Mouse (Mus musculus): ENCODE data around the gene Tgm6.

Tgm6 gene

GRCm38 (mm10) chr2:130178706-130179506 is 66.7 kb downstream of the Tgm6 start, which contains the start of gene Snrpb:
Snrpb (minus strand) TSS chr2:130179403.
- peak; percentile 79 for DNase-seq (ENCODE audit: low spot score)

GRCm38 (mm10) chr2:130179507-130180019 is 67.3 kb downstream of the Tgm6 start:
- no peak for DNase-seq (ENCODE audit: low spot score)

- DNase-seq (ENCODE audit: low spot score) = no peak
Observed at GRCm38 (mm10) chr2:130188391-130188790, 76.2 kb downstream of the Tgm6 start.

- DNase-seq (ENCODE audit: low spot score) = no peak
Observed at GRCm38 (mm10) chr2:130194894-130195293, 82.7 kb downstream of the Tgm6 start, which contains the start of gene Tmc2. Tmc2 (plus strand) TSS chr2:130195194.

GRCm38 (mm10) chr2:130200961-130201360 is 88.7 kb downstream of the Tgm6 start:
- DNase-seq (ENCODE audit: low spot score) = no peak

All from T-cell, adult 2 months (primary cell).